Mouse (Mus musculus): ENCODE data around the gene Ehbp1l1.

DNA sequence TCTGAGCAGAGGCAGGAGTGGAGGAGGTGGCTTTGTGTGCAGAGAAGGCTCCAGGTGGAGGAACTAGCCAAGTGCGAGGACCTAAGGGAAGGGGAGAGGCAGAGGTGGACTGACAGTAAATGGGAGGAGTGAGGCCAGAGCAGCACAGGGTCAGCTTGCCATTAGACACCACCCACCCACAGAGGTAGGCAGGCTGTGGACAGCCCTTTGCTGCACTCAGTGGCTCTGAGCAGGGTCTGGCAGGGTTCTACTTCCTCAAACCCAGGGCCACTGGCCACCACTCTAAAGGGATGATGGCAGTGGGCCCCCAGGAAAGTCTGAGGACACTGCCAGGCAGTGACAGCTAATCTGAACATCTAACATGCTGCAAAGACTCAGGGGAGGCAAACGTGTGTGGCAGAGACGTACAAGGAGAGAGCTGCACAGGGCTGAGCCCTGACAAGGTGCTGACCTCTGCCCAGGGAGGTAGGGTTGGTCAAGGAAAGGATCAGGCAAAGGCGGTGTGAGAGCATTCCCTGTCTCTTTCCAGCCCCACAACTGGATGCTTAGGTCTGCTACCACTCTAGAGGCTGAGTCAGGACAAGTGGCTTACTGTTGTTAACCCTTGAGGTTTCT is 2.1 kb downstream of the Ehbp1l1 start:
- no peak for TF ChIP-seq TBP (conservative IDR thresholded peaks at IDR 0.05; ENCODE audit: low read depth, low read length)
- TF ChIP-seq MAZ (IDR thresholded peaks at IDR 0.05; ENCODE audit: low read depth, low read length) = no peak
- TF ChIP-seq CHD2 (IDR thresholded peaks at IDR 0.05; ENCODE audit: low read length) = no peak
- TF ChIP-seq NELFE (IDR thresholded peaks at IDR 0.05; ENCODE audit: low read depth, low read length) = no peak
- no peak for TF ChIP-seq NRF1 (IDR thresholded peaks at IDR 0.05; ENCODE audit: low read depth, low read length)
- 0 out of 2 replicates have a peak, but pooled peaks have one; percentile 10 for TF ChIP-seq EP300 (IDR thresholded peaks at IDR 0.05; ENCODE audit: low read length)
- TF ChIP-seq CTCF (conservative IDR thresholded peaks at IDR 0.05 in 1 of 2, IDR thresholded peaks at IDR 0.05 in 1 of 2; ENCODE audit: low read depth in 2 of 2, low read length in 2 of 2) = no peak
- no peak for TF ChIP-seq POLR2AphosphoS2 (IDR thresholded peaks at IDR 0.05; ENCODE audit: low read depth, low read length)
- no peak for TF ChIP-seq MXI1 (IDR thresholded peaks at IDR 0.05; ENCODE audit: low read depth, low read length)
- no peak for TF ChIP-seq POLR2A (IDR thresholded peaks at IDR 0.05; ENCODE audit: low read depth, low read length)
- no peak for TF ChIP-seq TCF12 (IDR thresholded peaks at IDR 0.05; ENCODE audit: low read depth, low read length)
- no peak for TF ChIP-seq KAT2A (IDR thresholded peaks at IDR 0.05; ENCODE audit: insufficient replicate concordance, low read length)
